Mouse (Mus musculus) CH12.LX (cell line): ENCODE measurements at regions not wholly inside any gene's neighbourhood (a gene's known extent, or its start where the extent isn't known, plus 50 kb on each side); places are given as distances from the start of the nearest gene placed in this dataset.

Experiments used
- DNase-seq: peaks from one replicate; pipeline ENCODE4 v3.0.0-alpha.2; 2013; ENCODE audit errors: extremely low read depth
- H3K27ac ChIP-seq: 2 replicates; pipeline ENCODE4 v1.5.1; 2012; ENCODE audit warnings: low read depth, mild to moderate bottlenecking, control low read depth, moderate library complexity; ENCODE audit not compliant: insufficient read depth
- H3K27me3 ChIP-seq: replicated peaks from 2 replicates; pipeline ENCODE3; 2012; ENCODE audit warnings: inconsistent platforms
- H3K36me3 ChIP-seq, 2 experiments: replicated peaks in 1 of 2; 2 replicates each; pipeline versions ENCODE3 to v1.6.1; 2012; ENCODE audit warnings: inconsistent platforms in 1 of 2, low read length in 1 of 2, mild to moderate bottlenecking in 1 of 2, mixed read lengths in 1 of 2, moderate library complexity in 1 of 2; ENCODE audit not compliant: control insufficient read depth in 1 of 2, insufficient read depth in 1 of 2
- H3K4me1 ChIP-seq, 2 experiments: 2 replicates each; pipeline ENCODE4 v1.6.1; 2012; ENCODE audit warnings: inconsistent platforms in 1 of 2, moderate library complexity in 1 of 2; ENCODE audit not compliant: insufficient read depth in 2 of 2, control insufficient read depth in 1 of 2
- H3K4me2 ChIP-seq: 2 replicates; pipeline ENCODE4 v1.6.1; 2012; ENCODE audit warnings: low read depth, mild to moderate bottlenecking, control low read depth; ENCODE audit not compliant: poor library complexity, insufficient read depth, severe bottlenecking
- H3K4me3 ChIP-seq, 3 experiments: fragments of 150-350 bp in 1 of 3; sonication (generic) in 1 of 3; replicated peaks in 1 of 3; 2 replicates each; pipeline versions ENCODE3 to v1.5.1; 2011 to 2012; ENCODE audit warnings: low read depth in 2 of 3, low read length in 2 of 3, mild to moderate bottlenecking in 2 of 3, moderate library complexity in 2 of 3, control low read depth in 1 of 3, improper control_type of control experiment in 1 of 3, inconsistent platforms in 1 of 3, mixed read lengths in 1 of 3; ENCODE audit not compliant: poor library complexity in 1 of 3
- H3K79me2 ChIP-seq: replicated peaks from 2 replicates; pipeline ENCODE4 v1.6.1; 2012; ENCODE audit warnings: mild to moderate bottlenecking, moderate library complexity; ENCODE audit not compliant: control insufficient read depth, poor library complexity, insufficient read depth, severe bottlenecking; ENCODE audit errors: extremely low read depth
- H3K9ac ChIP-seq: 2 replicates; pipeline ENCODE4 v1.6.1; 2012; ENCODE audit warnings: low read depth, mild to moderate bottlenecking, control low read depth, moderate library complexity; ENCODE audit not compliant: insufficient read depth
- H3K9me3 ChIP-seq: replicated peaks from 2 replicates; pipeline ENCODE3; 2012; ENCODE audit warnings: low read length, inconsistent platforms, mixed read lengths
- CHD1 ChIP-seq: IDR thresholded peaks from 2 replicates; pipeline ENCODE4 v1.6.1; 2012; ENCODE audit warnings: low read depth, low read length, improper control_type of control experiment, inconsistent platforms
- CHD2 ChIP-seq: IDR thresholded peaks from 2 replicates; pipeline ENCODE4 v1.6.1; 2011; ENCODE audit warnings: low read length, improper control_type of control experiment
- CTCF ChIP-seq, 2 experiments: IDR thresholded peaks in 1 of 2; conservative IDR thresholded peaks in 1 of 2; 2 replicates each; pipeline ENCODE4 v1.5.1; 2011 to 2012; ENCODE audit warnings: low read depth in 2 of 2, low read length in 2 of 2, improper control_type of control experiment in 1 of 2, inconsistent platforms in 1 of 2, mild to moderate bottlenecking in 1 of 2, moderate library complexity in 1 of 2
- E2F4 ChIP-seq: IDR thresholded peaks from 2 replicates; pipeline ENCODE4 v1.6.1; 2011; ENCODE audit warnings: low read depth, low read length, improper control_type of control experiment; ENCODE audit not compliant: insufficient replicate concordance
- ELF1 ChIP-seq: IDR thresholded peaks from 2 replicates; pipeline ENCODE4 v1.6.1; 2014; ENCODE audit warnings: low read depth, mild to moderate bottlenecking, inconsistent platforms, low read length, improper control_type of control experiment
- ETS1 ChIP-seq: conservative IDR thresholded peaks from 2 replicates; pipeline ENCODE4 v1.6.1; 2012; ENCODE audit warnings: low read depth, mild to moderate bottlenecking, inconsistent platforms, low read length, improper control_type of control experiment, moderate library complexity
- IRF4 ChIP-seq: IDR thresholded peaks from 2 replicates; pipeline ENCODE4 v1.6.1; 2014; ENCODE audit warnings: low read depth, mild to moderate bottlenecking, inconsistent platforms, low read length, improper control_type of control experiment
- MAFK ChIP-seq: IDR thresholded peaks from 2 replicates; pipeline ENCODE4 v1.6.1; 2011; ENCODE audit warnings: low read length, improper control_type of control experiment; ENCODE audit not compliant: insufficient replicate concordance
- MAX ChIP-seq: IDR thresholded peaks from 2 replicates; pipeline ENCODE4 v1.6.1; 2011; ENCODE audit warnings: low read length, improper control_type of control experiment
- MAZ ChIP-seq: IDR thresholded peaks from 2 replicates; pipeline ENCODE4 v1.6.1; 2012; ENCODE audit warnings: low read depth, mild to moderate bottlenecking, inconsistent platforms, low read length, improper control_type of control experiment, moderate library complexity
- NELFE ChIP-seq: IDR thresholded peaks from 2 replicates; pipeline ENCODE4 v1.6.1; 2011; ENCODE audit warnings: low read depth, low read length, improper control_type of control experiment
- NRF1 ChIP-seq: IDR thresholded peaks from 2 replicates; pipeline ENCODE4 v1.6.1; 2014; ENCODE audit warnings: low read depth, mild to moderate bottlenecking, inconsistent platforms, low read length, improper control_type of control experiment, moderate library complexity
- POLR2A ChIP-seq: IDR thresholded peaks from 2 replicates; pipeline ENCODE4 v1.6.1; 2011; ENCODE audit warnings: low read depth, mild to moderate bottlenecking, improper control_type of control experiment, low read length
- POLR2AphosphoS2 ChIP-seq: IDR thresholded peaks from 2 replicates; pipeline ENCODE4 v1.6.1; 2011; ENCODE audit warnings: low read depth, low read length, improper control_type of control experiment
- SMC3 ChIP-seq: IDR thresholded peaks from 2 replicates; pipeline ENCODE4 v1.6.1; 2011; ENCODE audit warnings: low read depth, low read length, improper control_type of control experiment
- USF1 ChIP-seq: IDR thresholded peaks from 2 replicates; pipeline ENCODE4 v1.6.1; 2014; ENCODE audit warnings: low read depth, mild to moderate bottlenecking, inconsistent platforms, low read length, improper control_type of control experiment
- USF2 ChIP-seq: conservative IDR thresholded peaks from 2 replicates; pipeline ENCODE4 v1.6.1; 2011; ENCODE audit warnings: low read depth, low read length, improper control_type of control experiment
- ZNF384 ChIP-seq: IDR thresholded peaks from 2 replicates; pipeline ENCODE4 v1.6.1; 2012; ENCODE audit warnings: low read depth, low read length, improper control_type of control experiment, inconsistent platforms
- dilution Hi-C: fragments of 300-500 bp; cut with MboI; formaldehyde crosslinking; loops from 2 replicates; pipeline ENCODE4 v1.14.3; 2020; ENCODE audit warnings: low sequenced_read_pairs; ENCODE audit not compliant: extremely low pct_unique_long_range_greater_than_20kb, extremely low pct_ligation_motif_present
- in situ Hi-C: fragments of 300-500 bp; cut with MboI; formaldehyde crosslinking; loops from 3 replicates; pipeline ENCODE4 v1.14.3; 2019; ENCODE audit warnings: low sequenced_read_pairs, low pct_ligation_motif_present, low pct_unique_long_range_greater_than_20kb, mixed read lengths

GRCm38 (mm10) chr3:50912980-50913518 lies 311.2 kb upstream of the Noct start:
- Histone ChIP-seq H3K79me2 (no peaks in the 10 kb centered on the region), H3K4me2 (no peak overlapping the region), H3K36me3 (no peaks in the 10 kb centered on the region), H3K9ac (no peak overlapping the region), H3K9me3 (no peaks in the 10 kb centered on the region), H3K4me3 (no peak overlapping the region), H3K4me1 (no peaks in the 10 kb centered on the region), H3K27ac (no peak overlapping the region), H3K27me3 (no peaks in the 10 kb centered on the region)
- in situ Hi-C loops = no loop called here
- DNase-seq = no peak
- TF ChIP-seq USF1 = no peak
- TF ChIP-seq ZNF384 = no peak
- TF ChIP-seq NRF1 = no peak
- TF ChIP-seq ETS1 = no peak
- TF ChIP-seq CHD1 = no peak
- TF ChIP-seq MAFK = no peak
- TF ChIP-seq MAZ = no peak
- TF ChIP-seq ELF1 = no peak
- no peak for TF ChIP-seq POLR2AphosphoS2
- no peak for TF ChIP-seq SMC3
- dilution Hi-C loops = no loop called here

GRCm38 (mm10) chr3:50914866-50915365 lies 309.3 kb upstream of the Noct start:
- no peaks in the 10 kb centered on the region for H3K36me3 ChIP-seq
- in situ Hi-C loops = no loop called here
- H3K4me1 ChIP-seq = no peaks in the 10 kb centered on the region
- no peaks in the 10 kb centered on the region for H3K79me2 ChIP-seq
- H3K4me3 ChIP-seq = no peak overlapping the region
- no peaks in the 10 kb centered on the region for H3K9me3 ChIP-seq
- H3K9ac ChIP-seq = no peak overlapping the region
- no peak overlapping the region for H3K27ac ChIP-seq
- no peak overlapping the region for H3K4me2 ChIP-seq
- no peak for DNase-seq
- no peaks in the 10 kb centered on the region for H3K27me3 ChIP-seq
- no peak for TF ChIP-seq NELFE
- no peak for TF ChIP-seq SMC3
- TF ChIP-seq MAX = no peak
- no peak for TF ChIP-seq ZNF384
- no peak for TF ChIP-seq MAFK
- TF ChIP-seq IRF4 = no peak
- no peak for TF ChIP-seq CTCF (conservative IDR thresholded peaks at IDR 0.05 in 1 of 2, IDR thresholded peaks at IDR 0.05 in 1 of 2; ENCODE audit: low read depth in 2 of 2, low read length in 2 of 2)
- no peak for TF ChIP-seq POLR2A
- no peak for TF ChIP-seq POLR2AphosphoS2
- TF ChIP-seq CHD2 = no peak
- no peak for TF ChIP-seq USF2
- no peak for TF ChIP-seq E2F4
- dilution Hi-C loops = no loop called here
